Mouse (Mus musculus) MEL (cell line): Measurements from ENCODE around the gene Tfpi. TPM values are rescaled to one million over a fixed set of nuclear protein-coding genes. Genes with fewer than 3 reads are reported as not detected.

Source experiments
- DNase-seq: peaks from one replicate; pipeline ENCODE4 v3.0.0; 2011; ENCODE audit warnings: low read depth, low spot score
- H3K27ac ChIP-seq: 2 replicates; pipeline ENCODE4 v1.5.1; 2012; ENCODE audit warnings: low read depth, mild to moderate bottlenecking, control low read depth, low read length, moderate library complexity; ENCODE audit not compliant: control insufficient read depth
- H3K27me3 ChIP-seq, 2 experiments: fragments of 150-350 bp in 1 of 2; sonication (generic) in 1 of 2; 2 replicates each; pipeline ENCODE4 v1.6.1; 2012; ENCODE audit warnings: low read length in 2 of 2, mild to moderate bottlenecking in 2 of 2, improper control_type of control experiment in 1 of 2, moderate library complexity in 1 of 2; ENCODE audit not compliant: insufficient read depth in 2 of 2, control insufficient read depth in 1 of 2
- H3K36me3 ChIP-seq, 2 experiments: 2 replicates each; pipeline ENCODE4 v1.6.1; 2012 to 2014; ENCODE audit warnings: low read length in 2 of 2, improper control_type of control experiment in 1 of 2, inconsistent platforms in 1 of 2, mild to moderate bottlenecking in 1 of 2; ENCODE audit not compliant: insufficient read depth in 2 of 2, control insufficient read depth in 1 of 2
- H3K4me1 ChIP-seq, 2 experiments: fragments of 150-350 bp in 1 of 2; sonication (generic) in 1 of 2; 2 replicates each; pipeline ENCODE4 v1.6.1; 2012; ENCODE audit warnings: low read length in 2 of 2, improper control_type of control experiment in 1 of 2, mild to moderate bottlenecking in 1 of 2; ENCODE audit not compliant: insufficient read depth in 2 of 2, control insufficient read depth in 1 of 2
- H3K4me3 ChIP-seq, 2 experiments: fragments of 150-350 bp in 1 of 2; sonication (generic) in 1 of 2; 2 replicates each; pipeline ENCODE4 v1.5.1; 2012; ENCODE audit warnings: low read depth in 2 of 2, low read length in 2 of 2, mild to moderate bottlenecking in 2 of 2, moderate library complexity in 2 of 2, control low read depth in 1 of 2, improper control_type of control experiment in 1 of 2; ENCODE audit not compliant: control insufficient read depth in 1 of 2, insufficient read depth in 1 of 2
- H3K79me2 ChIP-seq: 2 replicates; pipeline ENCODE4 v1.6.1; 2012; ENCODE audit warnings: mild to moderate bottlenecking, low read length, moderate library complexity; ENCODE audit not compliant: control insufficient read depth, poor library complexity, insufficient read depth
- H3K9ac ChIP-seq: 2 replicates; pipeline ENCODE4 v1.6.1; 2012; ENCODE audit warnings: low read depth, mild to moderate bottlenecking, control low read depth, low read length, moderate library complexity; ENCODE audit not compliant: control insufficient read depth, poor library complexity, severe bottlenecking
- H3K9me3 ChIP-seq: fragments of 150-350 bp; sonication (generic); replicated peaks from 2 replicates; pipeline ENCODE4 v1.6.1; 2012; ENCODE audit warnings: mild to moderate bottlenecking, low read length, improper control_type of control experiment, moderate library complexity; ENCODE audit not compliant: insufficient read depth
- CTCF ChIP-seq, 3 experiments: IDR thresholded peaks in 2 of 3; conservative IDR thresholded peaks in 1 of 3; 2 replicates each; pipeline ENCODE4 v1.5.1; 2011 to 2012; ENCODE audit warnings: low read length in 3 of 3, low read depth in 2 of 3, mild to moderate bottlenecking in 2 of 3, improper control_type of control experiment in 1 of 3, inconsistent platforms in 1 of 3, mixed read lengths in 1 of 3, moderate library complexity in 1 of 3; ENCODE audit not compliant: control insufficient read depth in 1 of 3, insufficient read depth in 1 of 3, poor library complexity in 1 of 3, severe bottlenecking in 1 of 3
- E2F4 ChIP-seq: IDR thresholded peaks from 2 replicates; pipeline ENCODE4 v1.6.1; 2011; ENCODE audit warnings: low read depth, low read length, improper control_type of control experiment, borderline replicate concordance
- ELF1 ChIP-seq: IDR thresholded peaks from 2 replicates; pipeline ENCODE4 v1.6.1; 2014; ENCODE audit warnings: low read depth, mild to moderate bottlenecking, inconsistent platforms, low read length, improper control_type of control experiment, moderate library complexity
- ETS1 ChIP-seq: IDR thresholded peaks from 2 replicates; pipeline ENCODE4 v1.6.1; 2012; ENCODE audit warnings: low read depth, mild to moderate bottlenecking, inconsistent platforms, low read length, improper control_type of control experiment, moderate library complexity
- GATA1 ChIP-seq: IDR thresholded peaks from 2 replicates; pipeline ENCODE4 v1.6.1; 2011; ENCODE audit warnings: low read depth, low read length, improper control_type of control experiment
- JUND ChIP-seq: IDR thresholded peaks from 2 replicates; pipeline ENCODE4 v1.6.1; 2011; ENCODE audit warnings: low read depth, mild to moderate bottlenecking, improper control_type of control experiment, low read length
- MAZ ChIP-seq: IDR thresholded peaks from 2 replicates; pipeline ENCODE4 v1.6.1; 2012; ENCODE audit warnings: low read depth, mild to moderate bottlenecking, inconsistent platforms, low read length, improper control_type of control experiment
- MEF2A ChIP-seq: IDR thresholded peaks from 2 replicates; pipeline ENCODE4 v1.6.1; 2014; ENCODE audit warnings: low read depth, mild to moderate bottlenecking, inconsistent platforms, low read length, improper control_type of control experiment; ENCODE audit not compliant: poor library complexity, insufficient replicate concordance, severe bottlenecking; ENCODE audit errors: extremely low read depth
- MYB ChIP-seq: IDR thresholded peaks from 2 replicates; pipeline ENCODE4 v1.6.1; 2011; ENCODE audit warnings: mild to moderate bottlenecking, low read depth, low read length, improper control_type of control experiment
- MYC ChIP-seq: IDR thresholded peaks from 2 replicates; pipeline ENCODE4 v1.6.1; 2011; ENCODE audit warnings: low read depth, mild to moderate bottlenecking, low read length, improper control_type of control experiment, moderate library complexity
- POLR2A ChIP-seq, 2 experiments: IDR thresholded peaks; 2 replicates each; pipeline ENCODE4 v1.6.1; 2011 to 2012; ENCODE audit warnings: low read length in 2 of 2, mild to moderate bottlenecking in 2 of 2, control low read depth in 1 of 2, improper control_type of control experiment in 1 of 2, low read depth in 1 of 2, moderate library complexity in 1 of 2; ENCODE audit not compliant: control insufficient read depth in 1 of 2, insufficient read depth in 1 of 2, poor library complexity in 1 of 2
- POLR2AphosphoS2 ChIP-seq: IDR thresholded peaks from 2 replicates; pipeline ENCODE4 v1.6.1; 2011; ENCODE audit warnings: low read length, improper control_type of control experiment
- POLR2AphosphoS5 ChIP-seq: IDR thresholded peaks from 2 replicates; pipeline ENCODE4 v1.6.1; 2012; ENCODE audit warnings: low read depth, borderline replicate concordance, mild to moderate bottlenecking, inconsistent platforms, low read length, moderate library complexity, mixed read lengths
- TAL1 ChIP-seq: IDR thresholded peaks from 2 replicates; pipeline ENCODE4 v1.6.1; 2012; ENCODE audit warnings: mild to moderate bottlenecking, inconsistent platforms, low read length, moderate library complexity, mixed read lengths
- TBP ChIP-seq: IDR thresholded peaks from 2 replicates; pipeline ENCODE4 v1.8.0; 2011; ENCODE audit warnings: low read depth, low read length, improper control_type of control experiment
- UBTF ChIP-seq: IDR thresholded peaks from 2 replicates; pipeline ENCODE4 v1.6.1; 2012; ENCODE audit warnings: low read depth, mild to moderate bottlenecking, inconsistent platforms, low read length, improper control_type of control experiment, moderate library complexity, borderline replicate concordance; ENCODE audit not compliant: insufficient read depth
- USF1 ChIP-seq: IDR thresholded peaks from 2 replicates; pipeline ENCODE4 v1.6.1; 2014; ENCODE audit warnings: low read depth, mild to moderate bottlenecking, inconsistent platforms, low read length, improper control_type of control experiment, moderate library complexity
- ZMIZ1 ChIP-seq: IDR thresholded peaks from 2 replicates; pipeline ENCODE4 v1.6.1; 2012; ENCODE audit warnings: low read depth, mild to moderate bottlenecking, inconsistent platforms, low read length, improper control_type of control experiment, moderate library complexity
- ZNF384 ChIP-seq: IDR thresholded peaks from 2 replicates; pipeline ENCODE4 v1.6.1; 2012; ENCODE audit warnings: low read depth, mild to moderate bottlenecking, inconsistent platforms, low read length, improper control_type of control experiment
- polyA plus RNA-seq, 2 experiments: library from polyadenylated mRNA; stranded (reverse) in 1 of 2; unstranded in 1 of 2; fragments of >175 nt in 1 of 2; fragments of >200 nt in 1 of 2; gene quantifications; 2 replicates each; pipeline versions ENCODE4 v1.2.1 to v1.2.4; 2012; ENCODE audit warnings: low replicate concordance in 2 of 2, low read depth in 1 of 2; ENCODE audit not compliant: insufficient read length in 2 of 2, insufficient read depth in 1 of 2, missing spikeins in 1 of 2
- total RNA-seq: library from RNA; depleted of rRNA; stranded (reverse); fragments of 300-350 nt; gene quantifications from 2 replicates; pipeline ENCODE4 v1.2.3, GENCODE M21; 2012

Gene Tfpi
- total and polyA plus RNA-seq, 3 experiments, result 1.1 to 2.5 TPM; not detected in 1

DNA sequence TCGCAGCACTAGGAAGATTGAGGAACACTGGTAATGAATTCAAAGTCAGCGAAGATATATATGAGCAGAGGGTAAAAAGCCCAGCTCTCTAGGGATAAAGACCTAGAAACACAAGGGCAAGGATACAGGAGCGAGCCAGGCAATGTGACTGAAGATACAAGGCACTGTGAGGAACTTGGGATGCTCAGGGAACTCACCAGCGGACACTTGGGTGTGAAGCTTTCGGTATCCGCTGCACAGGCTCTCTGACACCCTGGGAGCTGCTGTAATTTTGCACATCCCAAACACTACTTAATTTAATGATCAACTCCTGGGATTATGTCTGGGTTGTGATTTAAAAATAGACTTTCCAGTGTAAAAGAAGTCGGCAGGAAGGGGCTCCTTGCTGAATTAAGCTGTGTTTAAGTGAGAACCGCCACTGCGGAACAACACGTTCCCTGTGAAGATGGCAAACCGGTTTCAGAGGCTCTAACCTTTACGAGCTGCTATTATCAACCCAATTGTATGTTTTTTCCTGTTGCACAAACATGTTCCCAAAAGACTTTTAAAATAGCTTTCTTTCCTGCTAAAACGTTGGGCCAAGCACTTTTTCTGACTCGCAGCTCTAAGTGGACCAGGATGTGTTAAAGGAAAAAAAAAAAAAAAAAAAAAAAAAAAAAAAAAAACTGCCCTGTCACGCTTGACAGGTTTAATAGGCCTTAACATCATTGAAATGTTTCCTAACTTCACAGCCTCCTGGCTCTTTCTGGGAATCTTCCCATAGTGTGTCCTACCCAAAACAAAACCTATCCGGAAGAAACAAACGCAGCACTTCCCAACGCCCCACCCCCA is 89.8 kb downstream of the Tfpi start:
- H3K9ac ChIP-seq, result no peak overlapping the region
- no peak for DNase-seq
- H3K4me3 ChIP-seq, result no peak overlapping the region
- H3K9me3 ChIP-seq, result no peaks in the 10 kb centered on the region
- no peaks in the 10 kb centered on the region for H3K36me3 ChIP-seq
- TF ChIP-seq CTCF (IDR thresholded peaks at IDR 0.05 in 2 of 3, conservative IDR thresholded peaks at IDR 0.05 in 1 of 3; ENCODE audit: control insufficient read depth in 1 of 3, insufficient read depth in 1 of 3, low read depth in 2 of 3, low read length in 3 of 3, poor library complexity in 1 of 3, severe bottlenecking in 1 of 3), result no peak
- TF ChIP-seq POLR2AphosphoS5, result no peak
- no peak for TF ChIP-seq E2F4
- no peak for TF ChIP-seq MYC
- no peak for TF ChIP-seq MEF2A
- TF ChIP-seq USF1, result no peak
- no peak for TF ChIP-seq MAZ
- TF ChIP-seq JUND, result no peak
- TF ChIP-seq UBTF, result no peak
- TF ChIP-seq MYB, result no peak
- no peak for TF ChIP-seq ETS1
- TF ChIP-seq POLR2AphosphoS2, result no peak
- no peak for TF ChIP-seq POLR2A (IDR thresholded peaks at IDR 0.05; ENCODE audit: control insufficient read depth in 1 of 2, insufficient read depth in 1 of 2, low read depth in 1 of 2, low read length in 2 of 2, poor library complexity in 1 of 2)
- TF ChIP-seq ZNF384, result no peak
- TF ChIP-seq ELF1, result no peak
- TF ChIP-seq TAL1, result no peak
- TF ChIP-seq TBP, result no peak
- no peak for TF ChIP-seq GATA1
- TF ChIP-seq ZMIZ1, result no peak
- TF ChIP-seq, all 39 proteins: peak for 0
- Histone ChIP-seq H3K79me2 (no peaks in the 10 kb centered on the region), H3K4me1 (no peaks in the 10 kb centered on the region), H3K27ac (no peak overlapping the region), H3K27me3 (peaks cover 0 to 1% of the 10 kb centered on the region in 2 experiments; a peak in 3 of 4 replicates)
